Mouse (Mus musculus) adrenal gland, adult 18-20 months (tissue): ENCODE data around the gene Gtf3c4. TPM values are rescaled to one million over a fixed set of nuclear protein-coding genes. Genes with fewer than 3 reads are reported as not detected.

Experiments used
- DNase-seq, 2 experiments: peaks; one replicate each; pipeline ENCODE4 v3.0.0; 2021 to 2022; ENCODE audit warnings: low spot score in 2 of 2
- total RNA-seq, 2 experiments: library from RNA; stranded (reverse); gene quantifications; 1 replicate in 1 of 2; 2 replicates in 1 of 2; pipeline ENCODE4 v1.2.3; 2021

Gtf3c4 gene
- total RNA-seq, 2 experiments from 2014 or later: 35.9 to 41.4 TPM

DNA sequence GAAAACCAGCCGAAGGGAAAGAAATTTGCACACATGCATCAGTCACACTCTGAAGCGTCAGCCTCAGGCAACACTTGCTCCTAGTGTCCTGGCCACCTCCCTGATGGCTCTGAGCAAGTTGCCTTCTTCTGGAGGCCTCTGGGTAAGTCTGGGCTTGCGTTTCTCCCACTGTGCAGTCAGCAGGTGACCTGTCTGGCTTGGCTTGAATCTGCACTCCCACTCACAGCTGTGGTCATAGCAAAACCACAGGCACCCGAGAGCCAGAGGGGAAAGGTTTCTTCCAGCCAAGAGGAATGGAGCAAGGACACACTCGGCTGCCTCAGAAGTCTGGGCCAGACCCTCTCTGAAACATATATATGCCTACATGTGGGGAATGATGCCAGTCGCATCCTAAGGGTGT, 31.3 kb downstream of the Gtf3c4 start:
- DNase-seq: no peak

- DNase-seq: no peak
These were observed 36.8 kb downstream of the Gtf3c4 start for GRCm38 (mm10) chr2:28803406-28803805.

GRCm38 (mm10) chr2:28799575-28799974, 40.6 kb downstream of the Gtf3c4 start:
- DNase-seq: no peak

- no peak for DNase-seq
These were observed 41.8 kb downstream of the Gtf3c4 start for GRCm38 (mm10) chr2:28798390-28798789.

GRCm38 (mm10) chr2:28797490-28798106, 42.6 kb downstream of the Gtf3c4 start:
- no peak for DNase-seq

DNA sequence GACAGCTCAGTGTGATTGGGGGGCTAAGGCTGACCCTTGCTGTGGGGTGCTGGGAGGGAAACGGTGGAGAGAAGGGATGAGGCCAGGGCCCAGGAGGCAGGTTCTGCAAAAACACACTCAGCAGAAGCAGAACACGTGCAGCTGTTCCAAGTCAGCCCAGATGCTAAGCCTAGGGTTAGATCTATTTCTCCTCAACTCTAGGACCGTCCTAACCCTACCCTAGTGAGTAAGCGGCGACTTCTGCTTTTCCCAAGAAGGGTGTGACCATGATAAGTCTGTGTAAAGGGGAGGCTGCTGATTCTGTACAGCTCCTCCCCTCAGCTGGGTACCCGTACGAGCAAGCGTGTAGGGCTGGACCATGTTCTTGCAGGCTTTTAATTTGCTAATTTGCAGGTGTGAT, 43.9 kb downstream of the Gtf3c4 start:
- no peak for DNase-seq

GRCm38 (mm10) chr2:28794623-28795022, 45.5 kb downstream of the Gtf3c4 start:
- DNase-seq: no peak

DNA sequence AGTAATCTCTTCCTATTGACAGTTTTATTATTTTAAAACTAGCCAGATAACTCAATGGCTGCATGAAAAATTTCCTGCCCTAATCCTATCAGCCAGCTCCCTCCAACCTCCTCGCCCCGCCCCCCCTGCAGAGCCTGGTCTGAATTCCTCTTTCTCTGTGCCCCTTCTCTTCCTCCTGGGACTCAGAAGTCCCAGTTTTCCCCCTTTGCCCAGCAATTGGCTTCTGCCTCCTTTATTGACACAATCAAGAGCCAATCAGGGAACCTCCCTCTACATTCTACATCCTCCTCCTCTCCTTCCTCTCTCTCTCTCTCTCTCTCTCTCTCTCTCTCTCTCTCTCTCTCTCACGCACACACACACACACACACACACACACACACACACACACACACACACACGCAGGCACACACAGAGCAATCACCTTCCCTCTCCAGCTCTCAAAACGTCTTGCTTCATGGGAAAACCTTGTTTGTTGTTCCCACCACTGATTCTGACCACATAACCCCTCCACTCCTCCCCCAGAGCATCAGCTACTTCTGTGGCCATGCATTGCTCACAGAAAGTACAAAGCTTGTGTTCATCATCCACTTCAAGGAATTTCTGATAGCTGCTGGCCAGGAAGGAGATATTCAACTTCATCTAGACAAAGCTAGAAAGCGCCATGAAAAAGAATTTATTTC, 47.1 kb downstream of the Gtf3c4 start:
- DNase-seq: no peak

DNA sequence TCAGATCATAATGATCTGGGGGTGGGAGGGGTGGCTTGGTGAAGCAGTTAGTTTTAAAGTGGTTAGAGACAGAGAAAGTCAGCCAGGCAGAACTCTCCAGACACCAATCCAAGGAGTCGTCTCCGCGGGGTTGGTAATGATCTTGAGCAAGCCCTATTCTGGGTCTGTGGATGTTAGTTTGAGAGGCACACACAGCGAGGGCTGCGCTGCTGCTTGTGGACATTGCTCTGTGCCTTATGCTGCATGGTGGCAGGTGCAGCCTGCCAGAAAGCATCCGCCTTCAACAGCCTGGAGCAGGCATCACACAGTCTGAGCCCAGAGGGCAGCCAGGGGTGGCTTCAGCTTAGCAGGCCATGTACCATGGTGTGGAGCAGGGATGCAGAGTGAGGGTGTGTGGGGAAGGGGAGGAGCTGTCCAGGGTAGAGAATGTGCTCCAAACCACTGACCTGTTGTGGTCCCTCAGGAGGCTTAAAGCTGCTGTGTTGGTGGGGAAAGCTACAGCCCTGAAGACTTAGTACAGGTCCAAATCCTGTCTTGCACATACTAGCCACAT, 53.0 kb downstream of the Gtf3c4 start:
- DNase-seq: no peak

DNA sequence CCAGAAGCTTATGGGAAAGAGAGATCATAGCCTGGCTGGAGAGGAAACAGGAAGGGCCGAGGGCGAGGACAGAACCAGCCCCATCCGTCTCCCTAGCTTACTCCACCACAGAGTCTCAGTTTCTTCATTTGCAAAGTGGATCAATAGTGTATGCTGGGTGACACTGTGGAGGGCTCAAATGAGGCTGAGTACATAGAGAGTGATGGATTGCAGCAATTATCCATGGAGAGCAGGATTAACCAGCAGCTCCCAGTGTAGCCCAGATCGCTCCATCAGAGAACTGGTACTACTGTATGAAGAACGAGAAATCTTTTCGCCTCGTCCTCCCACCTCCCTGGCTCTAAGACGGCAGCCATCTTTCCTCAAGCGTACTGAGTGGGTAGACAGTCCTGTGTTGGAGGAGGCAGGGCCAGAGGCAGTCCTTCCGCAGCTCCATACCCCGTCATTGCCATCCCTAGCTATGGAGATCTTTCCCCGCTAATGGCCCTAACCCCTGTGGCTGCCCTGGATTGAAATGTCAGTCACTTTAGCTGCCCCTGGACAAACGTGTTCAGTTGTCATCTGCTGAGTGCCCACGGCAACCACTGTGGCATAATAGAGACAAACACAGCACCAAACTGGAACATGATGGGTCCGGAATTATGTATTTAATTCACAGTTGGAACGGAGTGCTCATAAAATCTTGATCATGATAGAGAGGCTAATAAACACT, 53.6 kb downstream of the Gtf3c4 start:
- no peak for DNase-seq

- no peak for DNase-seq
These were observed 58.9 kb downstream of the Gtf3c4 start for GRCm38 (mm10) chr2:28781310-28781709.

- DNase-seq: no peak
These were observed 60.0 kb downstream of the Gtf3c4 start for GRCm38 (mm10) chr2:28780001-28780782.

GRCm38 (mm10) chr2:28776728-28777127, 63.4 kb downstream of the Gtf3c4 start:
- DNase-seq: no peak

- DNase-seq: no peak
These were observed 66.1 kb downstream of the Gtf3c4 start for GRCm38 (mm10) chr2:28774073-28774472.

Other genes with a start within 250 kb of the Gtf3c4 start
- not detected for gene Gfi1b, start 218.4 kb downstream of the Gtf3c4 start, total RNA-seq
- 10 to 100 TPM; 18.5 to 21.3 TPM for gene Tsc1, start 199.1 kb downstream of the Gtf3c4 start, total RNA-seq
- 1 to 10 TPM in 1 of 2 experiments, under 1 TPM in 1; 0.60 to 1.2 TPM for gene Spaca9, start 140.6 kb downstream of the Gtf3c4 start, total RNA-seq
- under 1 TPM; 0.38 to 0.63 TPM for gene Ak8, start 140.2 kb downstream of the Gtf3c4 start, total RNA-seq
- 10 to 100 TPM in 1 of 2 experiments, 1 to 10 TPM in 1; 7.6 to 10.4 TPM for gene Ddx31, start within 50 bp of the Gtf3c4 start, total RNA-seq
- gene Barhl1, start 76.3 kb upstream of the Gtf3c4 start, total RNA-seq: not detected
- gene Cfap77, start 214.7 kb upstream of the Gtf3c4 start, total RNA-seq: under 1 TPM; 0.16 to 0.30 TPM
- gene Ttf1, start 219.9 kb upstream of the Gtf3c4 start, total RNA-seq: 10 to 100 TPM; 12.6 to 14.8 TPM